Mouse (Mus musculus): ENCODE measurements around the gene Pcnp.

GRCm38 (mm10) chr16:56008862-56009261 lies 20.7 kb downstream of the Pcnp start:
- TF ChIP-seq CTCF (IDR thresholded peaks at IDR 0.05; ENCODE audit: low read depth), result no peak
- TF ChIP-seq EP300 (IDR thresholded peaks at IDR 0.05; ENCODE audit: low read depth), result no peak

Data from heart, postnatal 0 days (tissue).